Mouse (Mus musculus): ENCODE results near the gene Atg5. TPM values are rescaled to one million over a fixed set of nuclear protein-coding genes. Genes with fewer than 3 reads are reported as not detected.

The Atg5 gene
- polyA plus RNA-seq, 1 experiment from 2014 or later = 35.0 TPM

- Histone ChIP-seq H3K27ac (no peak overlapping the region), H3K79me2 (ENCODE audit: inconsistent target) (no peaks in the 10 kb centered on the region; the same call in 1 of the 2 replicates), H3K36me3 (ENCODE audit: inconsistent target) (peaks cover 22% of the 10 kb centered on the region), H3K4me3 (ENCODE audit: inconsistent target) (no peak overlapping the region)
- 81% methylated on average over 9 of the region's 9 CpGs for WGBS (ENCODE audit: missing documents)
These were observed 31.0 kb downstream of the Atg5 start for GRCm38 (mm10) chr10:44299165-44299564.

DNA sequence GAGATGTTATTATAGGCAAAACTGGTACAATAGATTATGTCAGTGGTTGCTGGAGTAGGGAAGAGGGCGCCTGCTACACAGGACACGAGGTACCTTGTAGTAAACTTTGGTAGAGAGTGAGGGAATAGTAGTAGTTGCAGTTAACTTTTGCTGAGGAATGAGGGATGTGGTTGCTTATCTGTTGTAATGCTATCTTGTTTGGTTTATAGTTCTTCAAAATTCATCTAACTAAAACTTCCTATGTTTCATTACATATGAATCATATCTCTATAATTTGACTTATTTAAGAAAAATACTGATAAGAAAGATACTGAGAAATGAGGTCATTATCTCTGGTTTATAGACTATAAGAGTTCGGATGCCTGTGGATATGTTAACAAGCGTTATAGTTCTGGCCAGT, 31.9 kb downstream of the Atg5 start:
- 91% methylated on average over 4 of the region's 4 CpGs for WGBS (ENCODE audit: missing documents)
- Histone ChIP-seq H3K36me3 (ENCODE audit: inconsistent target) (peaks cover 20% of the 10 kb centered on the region), H3K4me3 (ENCODE audit: inconsistent target) (no peak overlapping the region), H3K27ac (no peak overlapping the region), H3K79me2 (ENCODE audit: inconsistent target) (no peaks in the 10 kb centered on the region; the same call in 1 of the 2 replicates)

DNA sequence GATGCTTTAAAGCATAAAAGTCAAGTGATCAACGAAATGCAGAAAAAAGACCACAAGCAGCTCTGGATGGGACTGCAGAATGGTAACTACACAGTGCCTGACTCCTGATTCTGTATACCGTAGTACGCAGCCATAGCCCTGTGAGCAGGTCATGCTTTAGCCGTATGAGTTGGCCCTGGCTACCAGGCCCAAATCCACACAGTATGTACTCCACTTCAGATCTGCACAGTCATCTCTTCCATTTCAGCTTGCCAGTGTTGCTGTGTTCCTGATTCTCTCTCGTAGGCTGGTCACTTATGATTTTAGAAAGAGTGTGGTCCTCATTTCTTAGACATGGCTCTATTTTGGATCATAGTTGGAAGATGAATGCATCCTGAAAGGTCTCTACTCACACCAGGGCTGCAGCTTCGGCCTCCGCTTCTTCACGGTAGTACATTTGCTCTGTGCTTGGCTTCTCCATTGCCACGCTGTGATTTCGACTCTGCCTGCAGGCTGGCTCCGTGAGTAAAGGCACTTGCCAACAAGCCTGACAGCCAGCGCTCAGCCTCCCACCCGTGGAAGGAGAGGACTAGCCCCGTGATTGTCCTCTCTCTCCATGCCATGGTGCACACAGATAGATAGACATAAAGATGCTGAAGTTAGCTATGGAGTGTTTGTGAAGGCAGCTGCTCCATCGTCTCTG, 35.6 kb downstream of the Atg5 start:
- WGBS (ENCODE audit: missing documents) = 94% methylated on average over 15 of the region's 15 CpGs
- H3K36me3 ChIP-seq (ENCODE audit: inconsistent target) = peaks cover 20% of the 10 kb centered on the region
- no peak overlapping the region for H3K4me3 ChIP-seq (ENCODE audit: inconsistent target)
- H3K27ac ChIP-seq = no peak overlapping the region
- H3K79me2 ChIP-seq (ENCODE audit: inconsistent target) = no peaks in the 10 kb centered on the region; the same call in 1 of the 2 replicates

GRCm38 (mm10) chr10:44304330-44304717, 36.2 kb downstream of the Atg5 start:
- WGBS (ENCODE audit: missing documents) = 100% methylated on average over 3 of the region's 3 CpGs
- no peak overlapping the region for H3K4me3 ChIP-seq (ENCODE audit: inconsistent target)
- H3K36me3 ChIP-seq (ENCODE audit: inconsistent target) = peaks cover 20% of the 10 kb centered on the region
- no peaks in the 10 kb centered on the region; the same call in 1 of the 2 replicates for H3K79me2 ChIP-seq (ENCODE audit: inconsistent target)
- H3K27ac ChIP-seq = no peak overlapping the region

- Histone ChIP-seq H3K4me3 (ENCODE audit: inconsistent target) (no peak overlapping the region), H3K27ac (no peak overlapping the region), H3K79me2 (ENCODE audit: inconsistent target) (no peaks in the 10 kb centered on the region; the same call in 1 of the 2 replicates), H3K36me3 (ENCODE audit: inconsistent target) (peaks cover 20% of the 10 kb centered on the region)
- WGBS (ENCODE audit: missing documents) = 92% methylated on average over 3 of the region's 3 CpGs
These were observed 36.7 kb downstream of the Atg5 start for GRCm38 (mm10) chr10:44304845-44305244.

DNA sequence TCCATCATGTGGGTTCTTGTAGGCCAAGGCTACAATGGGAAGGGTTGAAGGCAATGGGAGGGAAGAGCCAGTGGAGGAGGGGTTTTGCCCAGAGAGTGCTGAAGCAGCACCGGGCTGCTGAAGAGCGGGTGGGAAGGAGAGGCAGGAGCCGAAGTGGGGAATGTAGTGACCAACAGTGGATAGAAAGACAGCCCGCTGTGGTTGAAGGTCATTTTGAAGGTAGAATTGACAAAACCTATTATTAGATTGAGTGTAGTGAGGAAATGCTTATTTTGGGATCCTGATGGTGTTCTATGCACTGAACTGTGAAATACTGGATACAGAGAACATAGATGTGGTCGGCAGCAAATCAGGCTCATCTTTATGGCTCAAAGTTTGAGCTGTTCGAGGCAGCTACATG, 38.1 kb downstream of the Atg5 start:
- H3K36me3 ChIP-seq (ENCODE audit: inconsistent target) = peaks cover 20% of the 10 kb centered on the region
- no peak overlapping the region for H3K4me3 ChIP-seq (ENCODE audit: inconsistent target)
- H3K27ac ChIP-seq = no peak overlapping the region
- WGBS (ENCODE audit: missing documents) = 96% methylated on average over 6 of the region's 6 CpGs
- no peaks in the 10 kb centered on the region for H3K79me2 ChIP-seq (ENCODE audit: inconsistent target)

DNA sequence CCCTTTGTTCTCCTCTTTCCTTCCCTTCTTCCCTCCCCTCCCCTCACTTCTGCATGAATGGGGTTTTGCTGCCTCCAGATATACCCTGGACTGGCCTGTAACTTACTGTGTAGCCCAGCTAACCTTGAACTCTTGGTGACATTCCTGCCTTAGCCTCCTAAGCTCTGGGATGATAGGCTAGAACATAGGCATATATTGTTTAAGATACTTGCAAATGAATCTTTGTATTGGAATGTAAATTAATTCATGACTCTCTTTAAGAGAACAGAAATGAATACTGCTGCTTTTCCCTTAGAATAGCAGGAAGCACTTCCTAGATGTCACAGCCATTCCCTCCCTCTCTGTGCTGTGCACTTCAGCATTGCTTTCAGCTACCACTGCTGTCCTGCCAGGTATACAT, 40.1 kb downstream of the Atg5 start:
- H3K36me3 ChIP-seq (ENCODE audit: inconsistent target) = peaks cover 16% of the 10 kb centered on the region
- no peak overlapping the region for H3K27ac ChIP-seq
- no peak overlapping the region for H3K4me3 ChIP-seq (ENCODE audit: inconsistent target)
- H3K79me2 ChIP-seq (ENCODE audit: inconsistent target) = no peaks in the 10 kb centered on the region

GRCm38 (mm10) chr10:44309250-44309649, 41.1 kb downstream of the Atg5 start:
- 95% methylated on average over 5 of the region's 6 CpGs for WGBS (ENCODE audit: missing documents)

DNA sequence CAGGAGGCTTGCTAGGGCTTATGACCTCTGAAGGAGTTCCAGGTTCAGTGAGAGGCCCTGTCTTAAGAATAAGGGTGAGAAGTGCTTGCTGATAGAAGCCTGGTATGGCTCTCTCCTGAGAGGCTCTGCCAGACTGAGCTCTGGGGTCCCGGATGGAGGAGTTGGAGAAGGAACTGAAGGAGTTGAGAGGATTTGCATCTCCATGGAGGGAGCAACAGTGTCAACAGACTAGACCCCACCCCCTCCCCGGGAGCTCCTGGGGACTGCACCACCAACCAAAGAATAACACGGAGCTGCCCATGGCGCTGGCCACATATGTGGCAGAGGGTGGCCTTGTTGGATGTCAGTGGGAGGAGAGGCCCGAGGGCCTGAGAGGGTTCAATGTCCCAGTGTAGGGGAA, 47.1 kb downstream of the Atg5 start:
- 85% methylated on average over 5 of the region's 5 CpGs for WGBS (ENCODE audit: missing documents)
- no peaks in the 10 kb centered on the region for H3K79me2 ChIP-seq (ENCODE audit: inconsistent target)
- H3K27ac ChIP-seq = no peak overlapping the region
- H3K36me3 ChIP-seq (ENCODE audit: inconsistent target) = 0 out of 2 replicates have a peak, but pooled peaks cover 3% of the 10 kb centered on the region
- H3K4me3 ChIP-seq (ENCODE audit: inconsistent target) = no peak overlapping the region

More at GRCm38 (mm10) chr10:44309250-44309649, 41.1 kb downstream of the Atg5 start:
- Histone ChIP-seq H3K27ac (no peak overlapping the region), H3K4me3 (ENCODE audit: inconsistent target) (no peak overlapping the region), H3K36me3 (ENCODE audit: inconsistent target) (peaks cover 7% of the 10 kb centered on the region; the same call in 1 of the 2 replicates), H3K79me2 (ENCODE audit: inconsistent target) (no peaks in the 10 kb centered on the region)

GRCm38 (mm10) chr10:44316280-44317270, 48.4 kb downstream of the Atg5 start:
- 87% methylated on average over 14 of the region's 14 CpGs for whole genome bisulfite sequencing (ENCODE audit: missing documents)
- H3K36me3 ChIP-seq (ENCODE audit: inconsistent target) = 0 out of 2 replicates have a peak, but pooled peaks cover 2% of the 10 kb centered on the region

DNA sequence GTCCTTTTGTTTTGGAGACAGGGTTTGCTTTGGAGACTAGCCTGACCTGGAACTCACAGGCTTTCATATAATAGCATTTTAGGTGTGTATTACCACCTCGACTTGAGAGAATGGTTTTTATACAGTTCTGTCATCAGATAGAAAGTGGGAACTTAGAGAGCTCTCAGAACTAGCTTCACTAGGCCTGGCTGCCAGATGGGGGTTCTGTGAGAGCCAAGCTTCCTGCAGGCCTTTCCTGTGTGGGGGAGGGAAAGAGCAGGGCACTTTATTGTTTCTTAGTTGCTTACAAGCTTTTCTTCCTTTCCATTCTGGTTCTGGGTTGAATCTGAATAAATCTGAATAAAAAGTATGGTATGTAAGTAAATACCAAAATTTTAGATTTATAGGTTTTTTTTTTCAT, 54.0 kb downstream of the Atg5 start:
- Histone ChIP-seq H3K27ac (no peak overlapping the region), H3K4me3 (ENCODE audit: inconsistent target) (no peak overlapping the region), H3K36me3 (ENCODE audit: inconsistent target) (no peaks in the 10 kb centered on the region), H3K79me2 (ENCODE audit: inconsistent target) (no peaks in the 10 kb centered on the region)
- 0% methylated on average over 1 of the region's 1 CpGs for WGBS (ENCODE audit: missing documents)

More at GRCm38 (mm10) chr10:44316280-44317270, 48.4 kb downstream of the Atg5 start:
- no peak overlapping the region for H3K27ac ChIP-seq
- H3K4me3 ChIP-seq (ENCODE audit: inconsistent target) = no peak overlapping the region
- H3K79me2 ChIP-seq (ENCODE audit: inconsistent target) = no peaks in the 10 kb centered on the region

GRCm38 (mm10) chr10:44323070-44323775, 55.1 kb downstream of the Atg5 start:
- Histone ChIP-seq H3K27ac (no peak overlapping the region), H3K4me3 (ENCODE audit: inconsistent target) (no peak overlapping the region), H3K79me2 (ENCODE audit: inconsistent target) (no peaks in the 10 kb centered on the region; the same call in 1 of the 2 replicates), H3K36me3 (ENCODE audit: inconsistent target) (no peaks in the 10 kb centered on the region)
- 81% methylated on average over 9 of the region's 9 CpGs for WGBS (ENCODE audit: missing documents)

GRCm38 (mm10) chr10:44323836-44324235, 55.7 kb downstream of the Atg5 start:
- no peaks in the 10 kb centered on the region for H3K36me3 ChIP-seq (ENCODE audit: inconsistent target)
- 86% methylated on average over 8 of the region's 8 CpGs for WGBS (ENCODE audit: missing documents)
- no peaks in the 10 kb centered on the region; the same call in 1 of the 2 replicates for H3K79me2 ChIP-seq (ENCODE audit: inconsistent target)
- no peak overlapping the region for H3K4me3 ChIP-seq (ENCODE audit: inconsistent target)
- H3K27ac ChIP-seq = no peak overlapping the region

All from macrophage (primary cell).